Mouse (Mus musculus) embryonic facial prominence, embryonic 14.5 days (tissue): ENCODE data around the gene Lama2. TPM values are rescaled to one million over a fixed set of nuclear protein-coding genes. Genes with fewer than 3 reads are reported as not detected.

ENCODE experiments used
- ATAC-seq: fragments of 200-750 bp; cut with Nextera tagmentation; 2 replicates; pipeline ENCODE4 v1.8.0; 2017; ENCODE audit warnings: low read depth, moderate number of reproducible peaks, moderate TSS enrichment
- DNase-seq: peaks from one replicate; pipeline ENCODE4 v3.0.0-alpha.2; 2015; ENCODE audit warnings: low spot score
- H3K27ac ChIP-seq: fragments of 300-500 bp; sonication (generic); replicated peaks from 2 replicates; pipeline ENCODE4 v1.5.1; 2014; ENCODE audit warnings: low read depth, mild to moderate bottlenecking, low read length, moderate library complexity
- H3K27me3 ChIP-seq: fragments of 300-500 bp; sonication (generic); replicated peaks from 2 replicates; pipeline ENCODE4 v1.6.1; 2014; ENCODE audit warnings: low read length; ENCODE audit not compliant: control insufficient read depth, insufficient read depth
- H3K36me3 ChIP-seq: fragments of 300-500 bp; sonication (generic); 2 replicates; pipeline ENCODE4 v1.6.1; 2014; ENCODE audit warnings: low read length, mixed read lengths; ENCODE audit not compliant: control insufficient read depth, insufficient read depth
- H3K4me1 ChIP-seq: fragments of 300-500 bp; sonication (generic); 2 replicates; pipeline ENCODE4 v1.6.1; 2014; ENCODE audit warnings: antibody characterized with exemption, low read length; ENCODE audit not compliant: control insufficient read depth, insufficient read depth
- H3K4me2 ChIP-seq: fragments of 300-500 bp; sonication (generic); 2 replicates; pipeline ENCODE4 v1.6.1; 2014; ENCODE audit warnings: low read depth, mild to moderate bottlenecking, low read length, moderate library complexity, mixed read lengths
- H3K4me3 ChIP-seq: fragments of 300-500 bp; sonication (generic); 2 replicates; pipeline ENCODE4 v1.5.1; 2014; ENCODE audit warnings: low read depth, mild to moderate bottlenecking, low read length
- H3K9ac ChIP-seq: fragments of 300-500 bp; sonication (generic); 2 replicates; pipeline ENCODE4 v1.6.1; 2014; ENCODE audit warnings: low read depth, mild to moderate bottlenecking, low read length, moderate library complexity, mixed read lengths
- H3K9me3 ChIP-seq: fragments of 300-500 bp; sonication (generic); 2 replicates; pipeline ENCODE4 v1.6.1; 2016; ENCODE audit warnings: low read length; ENCODE audit not compliant: control insufficient read depth
- WGBS: fragments of 180-500 bp; shearing (Covaris S2); extraction: QIAGEN DNeasy Blood & Tissue Kit; methylation state at CpG from one replicate; pipeline ENCODE4 v1.1.7; 2014; 5-methylcytosine and 5-hydroxymethylcytosine counted together
- polyA plus RNA-seq: library from polyadenylated mRNA; unstranded; fragments of >200 nt; fragmentation: Nextera tagmentation; extraction: Ambion mirVana; gene quantifications from 2 replicates; pipeline ENCODE4 v1.2.1, GENCODE M21; 2014

Lama2 gene
- polyA plus RNA-seq, 1 experiment from 2014 or later = 34.2 TPM

GRCm38 (mm10) chr10:27068794-27069435 is 550.6 kb downstream of the Lama2 start:
- WGBS = 80% methylated on average over 2 of the region's 2 CpGs
- Histone ChIP-seq H3K27me3 (no peaks in the 10 kb centered on the region), H3K27ac (no peak overlapping the region), H3K36me3 (no peaks in the 10 kb centered on the region), H3K4me1 (no peaks in the 10 kb centered on the region), H3K4me2 (no peak overlapping the region), H3K9ac (no peak overlapping the region), H3K9me3 (no peaks in the 10 kb centered on the region), H3K4me3 (no peak overlapping the region)
- no peak for DNase-seq
- no peak for ATAC-seq

GRCm38 (mm10) chr10:27063671-27064070 is 555.9 kb downstream of the Lama2 start:
- Histone ChIP-seq H3K36me3 (no peaks in the 10 kb centered on the region), H3K4me3 (no peak overlapping the region), H3K4me1 (0 out of 2 replicates have a peak, but pooled peaks cover 3% of the 10 kb centered on the region), H3K27me3 (no peaks in the 10 kb centered on the region), H3K9ac (no peak overlapping the region), H3K27ac (peak overlapping the region; percentile 63), H3K4me2 (peak overlapping the region; percentile 11; the same call in 1 of the 2 replicates), H3K9me3 (no peaks in the 10 kb centered on the region)
- DNase-seq (peak; percentile 87), ATAC-seq (peak; percentile 86)
- 17% methylated on average over 4 of the region's 4 CpGs for WGBS

- WGBS = 70% methylated on average over 4 of the region's 4 CpGs
- Histone ChIP-seq H3K9me3 (no peaks in the 10 kb centered on the region), H3K27ac (no peak overlapping the region), H3K4me2 (no peak overlapping the region), H3K36me3 (no peaks in the 10 kb centered on the region), H3K4me1 (no peaks in the 10 kb centered on the region), H3K27me3 (no peaks in the 10 kb centered on the region), H3K4me3 (no peak overlapping the region), H3K9ac (no peak overlapping the region)
- no peak for ATAC-seq
- no peak for DNase-seq
Observed at GRCm38 (mm10) chr10:27054488-27054887, 565.1 kb downstream of the Lama2 start.

- Histone ChIP-seq H3K27me3 (no peaks in the 10 kb centered on the region), H3K4me1 (no peaks in the 10 kb centered on the region), H3K27ac (no peak overlapping the region), H3K4me3 (no peak overlapping the region), H3K9ac (no peak overlapping the region), H3K4me2 (no peak overlapping the region), H3K36me3 (no peaks in the 10 kb centered on the region), H3K9me3 (no peaks in the 10 kb centered on the region)
- WGBS = 79% methylated on average over 2 of the region's 2 CpGs
- DNase-seq (no peak), ATAC-seq (no peak)
Observed at GRCm38 (mm10) chr10:27047196-27047595, 572.4 kb downstream of the Lama2 start.

GRCm38 (mm10) chr10:27041812-27042211 is 577.7 kb downstream of the Lama2 start:
- Histone ChIP-seq H3K4me1 (no peaks in the 10 kb centered on the region), H3K36me3 (no peaks in the 10 kb centered on the region), H3K27me3 (no peaks in the 10 kb centered on the region), H3K4me2 (no peak overlapping the region), H3K9ac (no peak overlapping the region), H3K27ac (no peak overlapping the region), H3K9me3 (no peaks in the 10 kb centered on the region), H3K4me3 (no peak overlapping the region)
- WGBS = 45% methylated on average over 1 of the region's 1 CpGs
- ATAC-seq (no peak), DNase-seq (no peak)

GRCm38 (mm10) chr10:27022707-27023106 is 596.9 kb downstream of the Lama2 start:
- Histone ChIP-seq H3K4me2 (no peak overlapping the region), H3K27ac (no peak overlapping the region), H3K9ac (no peak overlapping the region), H3K4me3 (no peak overlapping the region), H3K27me3 (no peaks in the 10 kb centered on the region), H3K36me3 (no peaks in the 10 kb centered on the region), H3K9me3 (no peaks in the 10 kb centered on the region), H3K4me1 (no peaks in the 10 kb centered on the region)
- DNase-seq (no peak), ATAC-seq (no peak)
- 59% methylated on average over 1 of the region's 1 CpGs for WGBS

- DNase-seq = no peak
- Histone ChIP-seq H3K27ac (no peak overlapping the region), H3K4me1 (no peaks in the 10 kb centered on the region), H3K27me3 (no peaks in the 10 kb centered on the region), H3K4me3 (no peak overlapping the region), H3K9me3 (no peaks in the 10 kb centered on the region), H3K36me3 (no peaks in the 10 kb centered on the region), H3K9ac (no peak overlapping the region), H3K4me2 (no peak overlapping the region)
- no peak for ATAC-seq
Observed at GRCm38 (mm10) chr10:27012804-27013365, 606.7 kb downstream of the Lama2 start.

- Histone ChIP-seq H3K36me3 (no peaks in the 10 kb centered on the region), H3K4me3 (no peak overlapping the region), H3K4me1 (no peaks in the 10 kb centered on the region), H3K9me3 (no peaks in the 10 kb centered on the region), H3K4me2 (no peak overlapping the region), H3K27ac (no peak overlapping the region), H3K27me3 (no peaks in the 10 kb centered on the region), H3K9ac (no peak overlapping the region)
- ATAC-seq (no peak), DNase-seq (no peak)
- WGBS = 84% methylated on average over 2 of the region's 2 CpGs
Observed at GRCm38 (mm10) chr10:27007364-27007763, 612.2 kb downstream of the Lama2 start.

GRCm38 (mm10) chr10:27005716-27006115 is 613.8 kb downstream of the Lama2 start:
- ATAC-seq (no peak; the same call in 1 of the 2 replicates), DNase-seq (no peak)
- WGBS = 76% methylated on average over 2 of the region's 2 CpGs
- Histone ChIP-seq H3K9ac (no peak overlapping the region), H3K27me3 (no peaks in the 10 kb centered on the region), H3K4me3 (no peak overlapping the region), H3K4me1 (no peaks in the 10 kb centered on the region), H3K27ac (no peak overlapping the region), H3K9me3 (no peaks in the 10 kb centered on the region), H3K36me3 (no peaks in the 10 kb centered on the region), H3K4me2 (no peak overlapping the region)
